Mouse (Mus musculus): Measurements from ENCODE around the gene Hyal1. TPM values are rescaled to one million over a fixed set of nuclear protein-coding genes. Genes with fewer than 3 reads are reported as not detected.
A peak's percentile ranks its signal among the peaks of the same experiment; 100 is the strongest.

Hyal1 gene
- polyA plus RNA-seq, 3 experiments from 2014 or later: 2.9 to 7.0 (median 5.8) TPM

- ATAC-seq: no peak
Observed at GRCm38 (mm10) chr9:107620954-107621353, 44.2 kb downstream of the Hyal1 start.

GRCm38 (mm10) chr9:107624539-107624938 lies 47.8 kb downstream of the Hyal1 start:
- peak; percentile 93 for ATAC-seq

DNA sequence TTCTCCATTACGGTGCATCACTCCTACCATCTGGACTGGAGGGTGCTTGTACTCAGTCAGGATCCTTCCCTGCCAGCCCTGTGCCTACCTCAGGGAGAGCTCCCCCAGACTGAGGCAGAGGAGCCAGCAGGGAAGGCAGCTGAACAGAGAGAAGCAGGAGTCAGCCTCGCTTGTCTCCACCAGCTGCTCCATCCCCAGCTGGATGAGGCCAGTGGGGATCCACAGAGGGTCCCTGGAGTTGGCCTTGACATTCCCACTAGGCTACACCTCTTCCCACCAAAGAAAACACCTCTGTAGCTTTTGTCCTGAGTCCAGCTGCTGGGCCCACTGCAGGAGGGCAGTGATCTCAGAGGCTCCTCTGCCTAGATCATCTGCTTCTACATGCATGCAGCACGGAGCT lies 48.2 kb downstream of the Hyal1 start:
- no peak for ATAC-seq

GRCm38 (mm10) chr9:107625351-107626128 lies 48.8 kb downstream of the Hyal1 start:
- ATAC-seq: no peak

GRCm38 (mm10) chr9:107626158-107626843 lies 49.6 kb downstream of the Hyal1 start:
- no peak for ATAC-seq

- no peak for ATAC-seq
Observed at GRCm38 (mm10) chr9:107626844-107627277, 50.1 kb downstream of the Hyal1 start.

DNA sequence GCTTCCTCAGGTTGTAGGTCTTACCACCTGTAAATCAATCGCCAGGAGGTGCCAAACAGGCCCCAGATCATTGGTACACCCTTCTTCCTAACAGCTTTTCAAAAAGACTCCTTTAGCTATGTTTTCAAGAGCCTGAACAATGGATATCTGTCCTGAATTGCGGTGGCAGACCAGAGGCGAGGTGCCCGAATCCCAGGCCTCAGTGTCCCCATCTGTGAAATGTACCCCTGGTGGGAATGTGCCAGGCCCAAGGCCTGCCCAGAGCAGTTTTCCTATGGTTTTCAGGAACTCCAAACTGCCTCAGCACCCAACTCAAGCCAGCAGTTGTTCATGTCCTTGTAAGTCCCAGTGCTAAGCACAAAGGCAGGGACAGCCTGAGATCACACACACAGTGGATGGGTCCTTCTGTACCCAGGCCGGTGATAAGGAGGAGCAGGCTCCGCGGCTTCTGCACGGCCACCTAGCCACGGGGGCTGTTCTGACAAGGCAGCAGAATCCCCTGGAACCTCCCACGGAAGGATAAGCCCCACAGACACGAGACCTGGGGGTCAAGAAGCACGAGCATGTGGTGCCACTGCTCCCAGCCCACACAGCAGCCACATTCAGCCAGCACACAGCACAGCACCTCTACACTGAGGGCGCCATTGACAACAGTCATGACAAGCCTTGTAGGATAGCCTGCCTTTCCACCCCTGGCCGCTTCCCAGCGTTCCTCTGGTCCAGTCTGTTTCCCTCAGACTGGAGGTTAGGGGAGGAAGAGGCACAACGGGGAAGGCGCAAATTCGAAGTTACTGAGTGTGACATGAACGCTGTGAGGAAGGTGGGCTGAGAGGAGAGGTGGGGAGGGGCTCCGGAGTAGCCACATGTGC lies 50.9 kb downstream of the Hyal1 start:
- ATAC-seq: no peak

- no peak for ATAC-seq
Observed at GRCm38 (mm10) chr9:107628721-107629410, 52.1 kb downstream of the Hyal1 start.

GRCm38 (mm10) chr9:107629411-107629730 lies 52.6 kb downstream of the Hyal1 start:
- ATAC-seq: no peak

DNA sequence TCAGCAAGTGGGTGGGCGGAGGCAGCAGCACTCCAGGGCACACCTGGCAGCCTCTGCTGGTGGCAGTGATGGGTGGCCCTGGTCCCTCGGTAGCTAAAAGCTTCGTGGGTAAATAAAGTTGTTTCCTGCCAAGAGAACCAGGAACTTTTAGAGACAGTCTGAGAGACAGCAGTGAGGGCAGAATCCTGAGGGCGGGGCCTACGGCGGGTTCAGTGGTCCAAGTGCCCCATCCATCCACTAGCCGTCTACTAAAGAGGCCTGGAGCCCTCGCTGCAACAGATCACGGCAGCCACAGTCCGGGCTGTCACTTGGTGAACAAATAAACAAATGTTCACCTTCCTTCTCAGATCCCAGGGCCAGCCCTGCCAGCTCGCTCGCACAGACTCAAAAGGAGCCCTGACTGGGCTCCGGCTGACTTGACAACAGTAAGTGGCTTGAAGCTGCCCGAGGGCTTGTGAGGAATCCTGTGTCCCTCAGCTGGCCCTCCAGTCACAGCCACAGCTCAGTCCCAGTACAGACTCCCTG lies 53.2 kb downstream of the Hyal1 start:
- peak; percentile 21 for ATAC-seq

DNA sequence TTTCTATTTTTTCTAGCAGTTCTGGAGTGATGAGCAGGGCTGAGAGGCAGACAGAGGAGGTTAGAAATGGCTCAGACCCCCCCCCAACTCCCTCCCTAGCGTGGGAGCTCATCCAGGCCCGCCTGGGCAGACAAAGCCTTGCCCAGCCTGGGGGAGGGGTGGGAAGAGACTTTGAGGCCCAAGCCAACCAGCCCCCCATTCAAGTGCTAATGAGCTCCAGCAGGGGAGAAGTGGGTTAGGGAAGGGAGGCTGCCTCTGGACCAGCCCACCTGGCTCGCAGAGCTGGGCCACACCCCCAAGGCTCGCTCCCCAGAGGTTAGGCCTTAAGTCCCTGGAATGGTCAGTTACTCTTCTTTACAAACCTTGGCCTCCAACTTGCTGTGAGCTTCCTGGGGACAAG lies 53.8 kb downstream of the Hyal1 start:
- ATAC-seq: no peak

Other genes with a start within 250 kb of the Hyal1 start
- 10 to 100 TPM; 22.0 to 35.2 (median 29.8) TPM for gene Hemk1, start 238.6 kb upstream of the Hyal1 start, polyA plus RNA-seq (2017; shearing (Covaris generic))
- gene 6430571L13Rik, start 236.3 kb upstream of the Hyal1 start, polyA plus RNA-seq (2017; shearing (Covaris generic)): 1 to 10 TPM in 2 of 3 experiments, under 1 TPM in 1; 0.99 to 3.2 (median 1.3) TPM
- gene Cacna2d2, start 177.3 kb upstream of the Hyal1 start, polyA plus RNA-seq (2017; shearing (Covaris generic)): under 1 TPM in 2 of 3 experiments, not detected in 1; 0.19 to 0.44 TPM
- gene Tmem115, start 43.0 kb upstream of the Hyal1 start, polyA plus RNA-seq (2017; shearing (Covaris generic)): 10 to 100 TPM; 17.5 to 28.0 (median 19.6) TPM
- gene Cyb561d2, start 34.7 kb upstream of the Hyal1 start, polyA plus RNA-seq (2017; shearing (Covaris generic)): 10 to 100 TPM; 66.5 to 78.0 (median 67.2) TPM
- 10 to 100 TPM; 48.4 to 55.1 (median 54.4) TPM for gene Nprl2, start 34.7 kb upstream of the Hyal1 start, polyA plus RNA-seq (2017; shearing (Covaris generic))
- gene Zmynd10, start 29.6 kb upstream of the Hyal1 start, polyA plus RNA-seq (2017; shearing (Covaris generic)): 1 to 10 TPM; 1.8 to 2.9 (median 2.1) TPM
- 10 to 100 TPM; 77.8 to 84.6 (median 82.3) TPM for gene Rassf1, start 25.4 kb upstream of the Hyal1 start, polyA plus RNA-seq (2017; shearing (Covaris generic))
- gene Tusc2, start 13.7 kb upstream of the Hyal1 start, polyA plus RNA-seq (2017; shearing (Covaris generic)): 1 to 10 TPM; 5.3 to 8.5 (median 7.7) TPM
- 10 to 100 TPM in 2 of 3 experiments, 1 to 10 TPM in 1; 8.2 to 13.9 (median 10.3) TPM for gene Hyal2, start 9.0 kb upstream of the Hyal1 start, polyA plus RNA-seq (2017; shearing (Covaris generic))
- gene Naa80, start 2.0 kb downstream of the Hyal1 start, polyA plus RNA-seq (2017; shearing (Covaris generic)): 10 to 100 TPM; 13.8 to 23.8 (median 19.2) TPM
- 1 to 10 TPM in 1 of 3 experiments, under 1 TPM in 2; 0.59 to 1.7 (median 0.94) TPM for gene Hyal3, start 3.9 kb downstream of the Hyal1 start, polyA plus RNA-seq (2017; shearing (Covaris generic))
- gene Ifrd2, start 10.7 kb downstream of the Hyal1 start, polyA plus RNA-seq (2017; shearing (Covaris generic)): 10 to 100 TPM; 13.7 to 32.0 (median 31.7) TPM
- gene Sema3b, start 32.3 kb downstream of the Hyal1 start, polyA plus RNA-seq (2017; shearing (Covaris generic)): not detected
- 100 to 1,000 TPM; 136 to 264 (median 154) TPM for gene Gnai2, start 58.4 kb downstream of the Hyal1 start, polyA plus RNA-seq (2017; shearing (Covaris generic))
- gene Slc38a3, start 92.6 kb downstream of the Hyal1 start, polyA plus RNA-seq (2017; shearing (Covaris generic)): not detected
- 1 to 10 TPM in 1 of 3 experiments, under 1 TPM in 1, not detected in 1; 0.58 to 1.1 TPM for gene Gnat1, start 102.8 kb downstream of the Hyal1 start, polyA plus RNA-seq (2017; shearing (Covaris generic))
- not detected for gene Sema3f, start 133.5 kb downstream of the Hyal1 start, polyA plus RNA-seq (2017; shearing (Covaris generic))
- gene Rbm5, start 194.1 kb downstream of the Hyal1 start, polyA plus RNA-seq (2017; shearing (Covaris generic)): 100 to 1,000 TPM; 305 to 399 (median 332) TPM

All from inflammation-experienced regulatory T-cells, adult 6 months (primary cell).